Mouse (Mus musculus) MEL (cell line): ENCODE results near the gene Fndc3a. TPM values are rescaled to one million over a fixed set of nuclear protein-coding genes. Genes with fewer than 3 reads are reported as not detected.

Source experiments
- DNase-seq: peaks from one replicate; pipeline ENCODE4 v3.0.0; 2011; ENCODE audit warnings: low read depth, low spot score
- H3K27ac ChIP-seq: 2 replicates; pipeline ENCODE4 v1.5.1; 2012; ENCODE audit warnings: low read depth, mild to moderate bottlenecking, control low read depth, low read length, moderate library complexity; ENCODE audit not compliant: control insufficient read depth
- H3K27me3 ChIP-seq, 2 experiments: fragments of 150-350 bp in 1 of 2; sonication (generic) in 1 of 2; 2 replicates each; pipeline ENCODE4 v1.6.1; 2012; ENCODE audit warnings: low read length in 2 of 2, mild to moderate bottlenecking in 2 of 2, improper control_type of control experiment in 1 of 2, moderate library complexity in 1 of 2; ENCODE audit not compliant: insufficient read depth in 2 of 2, control insufficient read depth in 1 of 2
- H3K36me3 ChIP-seq, 2 experiments: 2 replicates each; pipeline ENCODE4 v1.6.1; 2012 to 2014; ENCODE audit warnings: low read length in 2 of 2, improper control_type of control experiment in 1 of 2, inconsistent platforms in 1 of 2, mild to moderate bottlenecking in 1 of 2; ENCODE audit not compliant: insufficient read depth in 2 of 2, control insufficient read depth in 1 of 2
- H3K4me1 ChIP-seq, 2 experiments: fragments of 150-350 bp in 1 of 2; sonication (generic) in 1 of 2; 2 replicates each; pipeline ENCODE4 v1.6.1; 2012; ENCODE audit warnings: low read length in 2 of 2, improper control_type of control experiment in 1 of 2, mild to moderate bottlenecking in 1 of 2; ENCODE audit not compliant: insufficient read depth in 2 of 2, control insufficient read depth in 1 of 2
- H3K4me3 ChIP-seq, 2 experiments: fragments of 150-350 bp in 1 of 2; sonication (generic) in 1 of 2; 2 replicates each; pipeline ENCODE4 v1.5.1; 2012; ENCODE audit warnings: low read depth in 2 of 2, low read length in 2 of 2, mild to moderate bottlenecking in 2 of 2, moderate library complexity in 2 of 2, control low read depth in 1 of 2, improper control_type of control experiment in 1 of 2; ENCODE audit not compliant: control insufficient read depth in 1 of 2, insufficient read depth in 1 of 2
- H3K79me2 ChIP-seq: 2 replicates; pipeline ENCODE4 v1.6.1; 2012; ENCODE audit warnings: mild to moderate bottlenecking, low read length, moderate library complexity; ENCODE audit not compliant: control insufficient read depth, poor library complexity, insufficient read depth
- H3K9ac ChIP-seq: 2 replicates; pipeline ENCODE4 v1.6.1; 2012; ENCODE audit warnings: low read depth, mild to moderate bottlenecking, control low read depth, low read length, moderate library complexity; ENCODE audit not compliant: control insufficient read depth, poor library complexity, severe bottlenecking
- H3K9me3 ChIP-seq: fragments of 150-350 bp; sonication (generic); replicated peaks from 2 replicates; pipeline ENCODE4 v1.6.1; 2012; ENCODE audit warnings: mild to moderate bottlenecking, low read length, improper control_type of control experiment, moderate library complexity; ENCODE audit not compliant: insufficient read depth
- BHLHE40 ChIP-seq: IDR thresholded peaks from 2 replicates; pipeline ENCODE4 v1.6.1; 2012; ENCODE audit warnings: low read depth, mild to moderate bottlenecking, inconsistent platforms, low read length, improper control_type of control experiment, borderline replicate concordance
- CTCF ChIP-seq, 3 experiments: IDR thresholded peaks in 2 of 3; conservative IDR thresholded peaks in 1 of 3; 2 replicates each; pipeline ENCODE4 v1.5.1; 2011 to 2012; ENCODE audit warnings: low read length in 3 of 3, low read depth in 2 of 3, mild to moderate bottlenecking in 2 of 3, improper control_type of control experiment in 1 of 3, inconsistent platforms in 1 of 3, mixed read lengths in 1 of 3, moderate library complexity in 1 of 3; ENCODE audit not compliant: control insufficient read depth in 1 of 3, insufficient read depth in 1 of 3, poor library complexity in 1 of 3, severe bottlenecking in 1 of 3
- E2F4 ChIP-seq: IDR thresholded peaks from 2 replicates; pipeline ENCODE4 v1.6.1; 2011; ENCODE audit warnings: low read depth, low read length, improper control_type of control experiment, borderline replicate concordance
- ELF1 ChIP-seq: IDR thresholded peaks from 2 replicates; pipeline ENCODE4 v1.6.1; 2014; ENCODE audit warnings: low read depth, mild to moderate bottlenecking, inconsistent platforms, low read length, improper control_type of control experiment, moderate library complexity
- ETS1 ChIP-seq: IDR thresholded peaks from 2 replicates; pipeline ENCODE4 v1.6.1; 2012; ENCODE audit warnings: low read depth, mild to moderate bottlenecking, inconsistent platforms, low read length, improper control_type of control experiment, moderate library complexity
- GATA1 ChIP-seq: IDR thresholded peaks from 2 replicates; pipeline ENCODE4 v1.6.1; 2011; ENCODE audit warnings: low read depth, low read length, improper control_type of control experiment
- HCFC1 ChIP-seq: IDR thresholded peaks from 2 replicates; pipeline ENCODE4 v1.6.1; 2012; ENCODE audit warnings: low read depth, mild to moderate bottlenecking, inconsistent platforms, low read length, improper control_type of control experiment, moderate library complexity
- KAT2A ChIP-seq: conservative IDR thresholded peaks from 2 replicates; pipeline ENCODE4 v1.6.1; 2012; ENCODE audit warnings: low read depth, low read length, improper control_type of control experiment, inconsistent platforms
- MAX ChIP-seq: IDR thresholded peaks from 2 replicates; pipeline ENCODE4 v1.6.1; 2011; ENCODE audit warnings: low read length, improper control_type of control experiment
- MAZ ChIP-seq: IDR thresholded peaks from 2 replicates; pipeline ENCODE4 v1.6.1; 2012; ENCODE audit warnings: low read depth, mild to moderate bottlenecking, inconsistent platforms, low read length, improper control_type of control experiment
- MEF2A ChIP-seq: IDR thresholded peaks from 2 replicates; pipeline ENCODE4 v1.6.1; 2014; ENCODE audit warnings: low read depth, mild to moderate bottlenecking, inconsistent platforms, low read length, improper control_type of control experiment; ENCODE audit not compliant: poor library complexity, insufficient replicate concordance, severe bottlenecking; ENCODE audit errors: extremely low read depth
- MYB ChIP-seq: IDR thresholded peaks from 2 replicates; pipeline ENCODE4 v1.6.1; 2011; ENCODE audit warnings: mild to moderate bottlenecking, low read depth, low read length, improper control_type of control experiment
- MYC ChIP-seq: IDR thresholded peaks from 2 replicates; pipeline ENCODE4 v1.6.1; 2011; ENCODE audit warnings: low read depth, mild to moderate bottlenecking, low read length, improper control_type of control experiment, moderate library complexity
- NRF1 ChIP-seq: IDR thresholded peaks from 2 replicates; pipeline ENCODE4 v1.6.1; 2014; ENCODE audit warnings: low read depth, mild to moderate bottlenecking, inconsistent platforms, low read length, improper control_type of control experiment, moderate library complexity; ENCODE audit not compliant: poor library complexity, insufficient read depth, severe bottlenecking
- POLR2A ChIP-seq, 2 experiments: IDR thresholded peaks; 2 replicates each; pipeline ENCODE4 v1.6.1; 2011 to 2012; ENCODE audit warnings: low read length in 2 of 2, mild to moderate bottlenecking in 2 of 2, control low read depth in 1 of 2, improper control_type of control experiment in 1 of 2, low read depth in 1 of 2, moderate library complexity in 1 of 2; ENCODE audit not compliant: control insufficient read depth in 1 of 2, insufficient read depth in 1 of 2, poor library complexity in 1 of 2
- POLR2AphosphoS5 ChIP-seq: IDR thresholded peaks from 2 replicates; pipeline ENCODE4 v1.6.1; 2012; ENCODE audit warnings: low read depth, borderline replicate concordance, mild to moderate bottlenecking, inconsistent platforms, low read length, moderate library complexity, mixed read lengths
- RAD21 ChIP-seq: IDR thresholded peaks from 2 replicates; pipeline ENCODE4 v1.6.1; 2011; ENCODE audit warnings: mild to moderate bottlenecking, low read depth, low read length, improper control_type of control experiment
- RCOR1 ChIP-seq: IDR thresholded peaks from 2 replicates; pipeline ENCODE4 v1.6.1; 2012; ENCODE audit warnings: low read depth, mild to moderate bottlenecking, inconsistent platforms, low read length, improper control_type of control experiment
- SMC3 ChIP-seq: IDR thresholded peaks from 2 replicates; pipeline ENCODE4 v1.6.1; 2011; ENCODE audit warnings: low read depth, low read length, improper control_type of control experiment
- TBP ChIP-seq: IDR thresholded peaks from 2 replicates; pipeline ENCODE4 v1.8.0; 2011; ENCODE audit warnings: low read depth, low read length, improper control_type of control experiment
- TCF12 ChIP-seq: IDR thresholded peaks from 2 replicates; pipeline ENCODE4 v1.6.1; 2014; ENCODE audit warnings: low read depth, mild to moderate bottlenecking, inconsistent platforms, low read length, improper control_type of control experiment, moderate library complexity
- USF1 ChIP-seq: IDR thresholded peaks from 2 replicates; pipeline ENCODE4 v1.6.1; 2014; ENCODE audit warnings: low read depth, mild to moderate bottlenecking, inconsistent platforms, low read length, improper control_type of control experiment, moderate library complexity
- USF2 ChIP-seq, 2 experiments: IDR thresholded peaks; 2 replicates each; pipeline ENCODE4 v1.6.1; 2011 to 2012; ENCODE audit warnings: improper control_type of control experiment in 2 of 2, low read length in 2 of 2, borderline replicate concordance in 1 of 2, inconsistent platforms in 1 of 2, low read depth in 1 of 2, mild to moderate bottlenecking in 1 of 2; ENCODE audit not compliant: insufficient read depth in 1 of 2
- ZNF384 ChIP-seq: IDR thresholded peaks from 2 replicates; pipeline ENCODE4 v1.6.1; 2012; ENCODE audit warnings: low read depth, mild to moderate bottlenecking, inconsistent platforms, low read length, improper control_type of control experiment
- polyA plus RNA-seq, 2 experiments: library from polyadenylated mRNA; stranded (reverse) in 1 of 2; unstranded in 1 of 2; fragments of >175 nt in 1 of 2; fragments of >200 nt in 1 of 2; gene quantifications; 2 replicates each; pipeline versions ENCODE4 v1.2.1 to v1.2.4; 2012; ENCODE audit warnings: low replicate concordance in 2 of 2, low read depth in 1 of 2; ENCODE audit not compliant: insufficient read length in 2 of 2, insufficient read depth in 1 of 2, missing spikeins in 1 of 2
- total RNA-seq: library from RNA; depleted of rRNA; stranded (reverse); fragments of 300-350 nt; gene quantifications from 2 replicates; pipeline ENCODE4 v1.2.3, GENCODE M21; 2012

Fndc3a gene
- total and polyA plus RNA-seq, 3 experiments, result 4.2 to 9.0 TPM; not detected in 1

- Histone ChIP-seq H3K9me3 (no peaks in the 10 kb centered on the region), H3K27me3 (no peaks in the 10 kb centered on the region), H3K27ac (no peak overlapping the region), H3K36me3 (no peaks in the 10 kb centered on the region), H3K4me3 (no peak overlapping the region), H3K79me2 (no peaks in the 10 kb centered on the region), H3K4me1 (no peaks in the 10 kb centered on the region), H3K9ac (no peak overlapping the region)
- TF ChIP-seq E2F4, result no peak
- TF ChIP-seq MYB, result no peak
- no peak for TF ChIP-seq RCOR1
- no peak for TF ChIP-seq POLR2A (IDR thresholded peaks at IDR 0.05; ENCODE audit: control insufficient read depth in 1 of 2, insufficient read depth in 1 of 2, low read depth in 1 of 2, low read length in 2 of 2, poor library complexity in 1 of 2)
- TF ChIP-seq BHLHE40, result no peak
- no peak for TF ChIP-seq NRF1
- no peak for TF ChIP-seq POLR2AphosphoS5
- TF ChIP-seq TCF12, result no peak
- TF ChIP-seq MAZ, result no peak
- no peak for TF ChIP-seq MEF2A
- no peak for DNase-seq
Measured at GRCm38 (mm10) chr14:72506018-72506722, 203.6 kb downstream of the Fndc3a start.

- TF ChIP-seq RAD21, result peak; percentile 5
- TF ChIP-seq CTCF (IDR thresholded peaks at IDR 0.05 in 2 of 3, conservative IDR thresholded peaks at IDR 0.05 in 1 of 3; ENCODE audit: control insufficient read depth in 1 of 3, insufficient read depth in 1 of 3, low read depth in 2 of 3, low read length in 3 of 3, poor library complexity in 1 of 3, severe bottlenecking in 1 of 3), result peak in 1 of 3 experiments; percentile 16; a peak in 1 of 6 replicates
- no peak for TF ChIP-seq MEF2A
- H3K4me3 ChIP-seq, result no peak overlapping the region
- H3K9ac ChIP-seq, result no peak overlapping the region
- no peak overlapping the region for H3K27ac ChIP-seq
- peak; percentile 3 for DNase-seq
- no peaks in the 10 kb centered on the region for H3K79me2 ChIP-seq
- no peaks in the 10 kb centered on the region for H3K9me3 ChIP-seq
- H3K36me3 ChIP-seq, result no peaks in the 10 kb centered on the region
- no peaks in the 10 kb centered on the region for H3K4me1 ChIP-seq
- H3K27me3 ChIP-seq, result no peaks in the 10 kb centered on the region
Measured at GRCm38 (mm10) chr14:72504985-72505384, 204.8 kb downstream of the Fndc3a start.

GRCm38 (mm10) chr14:72503241-72503640, 206.6 kb downstream of the Fndc3a start:
- H3K9ac ChIP-seq, result no peak overlapping the region
- no peaks in the 10 kb centered on the region for H3K27me3 ChIP-seq
- DNase-seq, result no peak
- H3K79me2 ChIP-seq, result no peaks in the 10 kb centered on the region
- H3K4me3 ChIP-seq, result no peak overlapping the region
- no peaks in the 10 kb centered on the region for H3K36me3 ChIP-seq
- H3K27ac ChIP-seq, result no peak overlapping the region
- no peaks in the 10 kb centered on the region for H3K9me3 ChIP-seq
- H3K4me1 ChIP-seq, result no peaks in the 10 kb centered on the region
- TF ChIP-seq USF1, result no peak
- TF ChIP-seq POLR2A (IDR thresholded peaks at IDR 0.05; ENCODE audit: control insufficient read depth in 1 of 2, insufficient read depth in 1 of 2, low read depth in 1 of 2, low read length in 2 of 2, poor library complexity in 1 of 2), result no peak
- no peak for TF ChIP-seq HCFC1
- no peak for TF ChIP-seq RAD21
- TF ChIP-seq KAT2A, result no peak
- TF ChIP-seq USF2 (IDR thresholded peaks at IDR 0.05; ENCODE audit: borderline replicate concordance in 1 of 2, insufficient read depth in 1 of 2, low read depth in 1 of 2, low read length in 2 of 2), result no peak
- TF ChIP-seq GATA1, result no peak
- TF ChIP-seq ETS1, result no peak
- no peak for TF ChIP-seq TBP
- no peak for TF ChIP-seq E2F4
- TF ChIP-seq MAX, result no peak
- no peak for TF ChIP-seq ELF1
- no peak for TF ChIP-seq MYC
- no peak for TF ChIP-seq ZNF384
- no peak for TF ChIP-seq MEF2A
- no peak for TF ChIP-seq SMC3
